Mouse (Mus musculus) splenic B cell, adult 2 months (primary cell): ENCODE data around the gene Atxn1l.

Experiments
- DNase-seq: peaks from one replicate; pipeline ENCODE4 v3.0.0-alpha.2; 2011; ENCODE audit warnings: low read depth, low spot score
- H3K27me3 ChIP-seq: 2 replicates; pipeline ENCODE4 v1.6.1; 2012; ENCODE audit warnings: mild to moderate bottlenecking, low read length, moderate library complexity, mixed read lengths; ENCODE audit not compliant: control insufficient read depth, poor library complexity, insufficient read depth, severe bottlenecking
- H3K36me3 ChIP-seq: 2 replicates; pipeline ENCODE4 v1.6.1; 2012; ENCODE audit warnings: mild to moderate bottlenecking, low read length, moderate library complexity, mixed read lengths; ENCODE audit not compliant: control insufficient read depth, poor library complexity, insufficient read depth, severe bottlenecking

Atxn1l gene

DNA sequence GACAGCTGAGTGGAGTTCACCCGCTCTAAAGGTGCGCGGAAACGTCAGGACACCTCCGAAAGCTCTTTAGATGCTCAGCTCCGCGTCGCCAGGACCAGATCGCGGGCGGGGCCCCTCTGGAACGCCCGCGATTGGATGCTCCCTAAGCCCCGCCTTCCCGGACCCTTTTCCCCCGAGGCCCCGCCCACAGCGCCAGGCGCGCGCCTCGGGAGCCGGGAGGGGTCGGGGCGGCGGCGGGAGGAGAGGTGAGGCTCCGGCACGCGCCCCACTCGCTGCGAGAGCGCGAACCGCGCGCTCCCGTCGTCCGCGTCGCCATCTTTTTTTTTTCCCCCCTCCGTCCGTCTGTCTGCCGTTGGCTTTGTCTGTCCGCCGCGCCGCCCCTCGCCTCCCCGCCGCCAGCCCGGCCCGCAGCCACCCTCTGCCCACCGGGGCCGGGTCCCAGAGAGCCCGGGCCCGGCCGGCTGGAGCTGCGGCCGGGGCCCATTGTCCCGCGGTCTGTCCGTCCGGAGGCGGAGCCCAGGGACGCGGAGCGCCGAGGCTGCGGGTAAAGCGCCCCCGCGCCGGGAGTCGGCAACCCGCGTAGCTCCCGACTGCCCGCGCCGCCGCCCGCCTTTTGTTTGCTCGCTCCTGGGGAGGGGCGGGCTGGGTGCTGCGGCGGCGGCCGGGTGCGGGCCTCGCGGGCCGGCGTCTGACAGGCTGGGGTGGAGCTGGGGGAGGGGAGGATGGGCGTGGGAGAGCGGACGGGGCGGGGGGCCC, 32.0 kb downstream of the Atxn1l start, which contains the start of gene Zfp821:
Gene Zfp821, plus strand, starts transcription at position 227 of the 756 bp plus-strand sequence.
- no peaks in the 10 kb centered on the region for H3K27me3 ChIP-seq
- DNase-seq, result peak; percentile 92
- H3K36me3 ChIP-seq, result peaks cover 3% of the 10 kb centered on the region; the same call in 1 of the 2 replicates

DNA sequence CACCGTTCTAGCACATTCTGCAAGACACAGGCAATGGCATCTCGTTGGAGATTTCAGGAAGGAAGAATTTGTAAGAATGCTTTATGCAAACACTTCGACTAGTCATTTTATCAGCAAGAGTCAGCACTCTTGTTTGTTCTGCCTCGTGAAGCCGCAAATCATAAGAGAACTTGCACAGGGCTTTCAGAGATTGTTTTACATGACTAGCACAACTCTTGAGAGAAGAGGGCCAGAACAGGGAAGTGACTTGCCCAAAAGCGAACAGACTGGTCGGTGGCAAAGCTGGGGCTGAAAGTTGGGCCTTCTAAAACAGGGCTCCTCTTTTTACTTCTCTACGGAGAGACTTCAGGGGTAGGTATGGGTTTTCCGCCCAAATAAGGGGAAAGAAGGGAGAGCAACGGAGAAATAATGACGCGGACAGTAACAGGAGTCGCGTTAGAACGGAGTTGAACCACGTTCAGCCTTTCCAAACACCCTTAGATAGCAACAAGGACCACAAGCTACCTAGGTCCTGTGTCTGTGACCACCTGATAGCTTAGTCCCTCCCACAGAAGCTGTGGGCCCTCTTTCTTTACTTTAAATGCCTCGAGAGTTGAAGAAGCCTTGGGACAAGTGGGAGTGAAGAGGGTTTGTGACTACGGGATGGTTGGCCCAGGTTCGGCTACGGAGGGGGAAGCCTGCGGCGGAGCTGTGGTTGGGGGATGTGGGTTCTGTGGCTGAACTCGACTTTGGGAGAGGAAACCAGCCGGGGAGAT, 32.8 kb downstream of the Atxn1l start:
- DNase-seq, result peak; percentile 49
- H3K36me3 ChIP-seq, result no peaks in the 10 kb centered on the region; the same call in 1 of the 2 replicates
- H3K27me3 ChIP-seq, result no peaks in the 10 kb centered on the region

DNA sequence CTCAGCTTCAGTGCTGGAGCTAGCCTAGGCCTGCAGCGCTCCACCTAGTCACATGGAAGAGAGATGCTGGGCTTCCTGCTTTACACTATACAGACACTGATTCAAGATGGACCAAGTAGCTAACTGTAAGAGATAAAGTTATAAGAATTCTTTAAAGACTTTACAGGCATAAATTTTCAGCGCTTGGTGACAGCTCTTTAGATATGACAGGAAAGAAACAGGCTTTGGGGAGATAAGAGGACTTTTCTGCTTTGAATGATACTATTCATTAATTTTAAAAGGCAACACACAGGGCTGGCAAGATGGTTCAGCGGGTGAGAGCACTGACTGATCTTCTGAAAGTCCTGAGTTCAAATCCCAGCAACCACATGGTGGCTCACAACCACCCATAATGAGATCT, 39.1 kb downstream of the Atxn1l start:
- no peak for DNase-seq
- H3K27me3 ChIP-seq, result no peaks in the 10 kb centered on the region; the same call in 1 of the 2 replicates
- H3K36me3 ChIP-seq, result no peaks in the 10 kb centered on the region

DNA sequence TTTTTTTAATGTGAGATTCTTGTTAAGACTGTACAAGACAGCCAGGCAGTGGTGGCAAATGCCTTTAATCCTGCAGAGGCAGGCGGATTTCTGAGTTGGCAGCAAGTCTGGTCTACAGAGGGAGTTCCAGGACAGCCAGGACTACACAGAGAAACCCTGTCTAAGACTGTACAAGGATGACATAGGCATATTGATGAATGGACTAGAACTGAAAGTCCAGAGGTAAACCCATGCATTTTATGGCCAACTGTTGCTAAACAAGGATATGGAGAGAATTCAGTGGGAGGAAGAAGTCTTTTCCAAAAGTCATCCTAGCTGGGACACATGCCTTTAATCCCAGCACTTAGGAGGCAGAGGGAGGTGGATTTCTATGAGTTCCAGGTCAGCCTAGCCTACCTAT, 39.8 kb downstream of the Atxn1l start:
- Histone ChIP-seq H3K27me3 (no peaks in the 10 kb centered on the region; the same call in 1 of the 2 replicates), H3K36me3 (no peaks in the 10 kb centered on the region)
- no peak for DNase-seq

DNA sequence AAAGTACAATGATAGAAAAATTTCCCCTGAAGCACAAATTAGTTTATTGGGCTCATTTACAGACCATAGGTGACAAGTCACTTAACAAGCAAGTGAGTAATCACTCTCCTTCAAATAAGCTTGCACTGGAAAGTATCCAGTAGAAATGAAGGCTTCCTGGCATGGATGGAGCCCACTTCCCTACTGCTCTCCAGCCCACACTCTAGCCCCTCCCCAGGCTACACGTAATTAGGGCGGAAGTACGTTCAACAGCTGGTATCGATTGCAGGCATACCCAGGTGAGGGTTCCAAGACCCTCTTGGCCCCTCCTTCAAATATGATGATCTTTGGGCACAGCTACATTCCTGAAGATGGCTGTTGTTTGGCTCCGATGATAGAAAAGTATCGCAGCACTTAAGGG, 43.4 kb downstream of the Atxn1l start:
- no peaks in the 10 kb centered on the region; the same call in 1 of the 2 replicates for H3K27me3 ChIP-seq
- H3K36me3 ChIP-seq, result no peaks in the 10 kb centered on the region
- DNase-seq, result no peak

DNA sequence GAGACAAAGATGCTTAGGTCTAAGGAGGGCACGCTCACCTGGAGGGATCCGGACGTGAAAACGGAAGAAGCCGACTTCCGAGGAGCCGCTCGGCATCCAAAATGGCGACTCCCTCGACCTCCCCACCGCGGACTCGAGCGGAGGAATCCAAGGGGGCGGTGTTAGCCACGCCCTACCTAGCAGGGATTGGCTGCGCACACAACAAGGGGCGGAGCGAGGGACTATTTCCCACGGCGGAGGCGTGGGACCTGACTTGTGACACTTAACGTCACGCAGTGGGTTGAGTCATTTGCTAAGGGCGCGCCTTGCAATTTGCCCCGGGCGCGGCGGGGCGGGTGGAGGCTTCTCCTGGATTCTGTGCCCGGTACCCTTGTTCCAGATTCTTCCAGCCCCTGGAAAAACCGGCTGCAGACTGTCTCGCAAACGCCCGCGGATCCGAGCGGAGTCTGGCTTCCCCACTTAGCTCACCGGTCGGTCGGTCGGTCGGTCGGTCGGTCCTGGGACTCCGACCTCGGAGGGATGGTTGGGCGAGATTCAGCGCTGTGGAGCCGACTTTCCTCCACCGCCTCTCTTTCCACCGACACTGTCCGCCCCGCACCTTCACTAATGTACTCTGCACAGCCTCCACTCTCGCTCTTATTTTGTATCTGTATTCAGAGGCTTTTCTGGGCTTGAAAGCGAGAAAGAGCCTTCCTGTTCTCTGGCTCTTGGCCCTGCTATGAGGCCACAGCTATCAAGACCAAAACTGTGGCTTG, 44.2 kb downstream of the Atxn1l start, which contains the start of gene Ist1:
Gene Ist1, minus strand, starts transcription at position 115 of the 755 bp plus-strand sequence.
- H3K36me3 ChIP-seq, result no peaks in the 10 kb centered on the region
- H3K27me3 ChIP-seq, result no peaks in the 10 kb centered on the region; the same call in 1 of the 2 replicates
- peak; percentile 99 for DNase-seq

DNA sequence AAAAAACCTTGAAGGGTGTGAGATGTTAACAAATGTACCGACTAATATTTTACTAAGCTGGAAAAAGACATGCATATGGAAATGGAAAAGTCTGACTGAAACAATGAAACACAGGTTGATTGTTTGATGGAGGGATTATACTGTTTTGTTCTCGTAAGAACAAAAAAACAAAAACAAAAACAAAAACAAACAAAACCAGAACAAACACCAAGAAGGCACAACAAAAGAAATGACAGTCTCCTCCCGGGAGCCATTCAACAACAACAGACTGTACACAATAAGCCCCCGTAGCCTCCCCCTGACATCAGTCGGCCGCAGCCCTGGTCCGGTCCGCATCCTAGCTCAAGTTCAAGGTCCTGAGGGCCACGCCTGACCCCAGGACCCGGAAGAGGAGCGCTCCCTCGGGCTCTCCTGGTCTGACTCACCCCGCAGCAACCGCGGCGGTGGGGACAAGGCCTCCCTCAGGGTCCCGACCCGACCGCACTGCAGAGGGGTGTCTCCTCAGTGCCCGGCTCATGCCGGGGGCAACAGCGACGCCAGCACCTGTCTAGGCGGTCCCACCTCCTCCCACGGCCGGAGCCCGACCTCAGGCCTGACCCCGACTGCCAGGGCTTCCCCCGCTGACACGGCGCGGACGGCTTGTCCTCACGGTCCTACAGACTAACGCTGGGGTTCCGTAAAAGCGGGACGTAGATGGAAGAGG, 44.9 kb downstream of the Atxn1l start:
- no peak for DNase-seq
- H3K27me3 ChIP-seq, result no peaks in the 10 kb centered on the region; the same call in 1 of the 2 replicates
- no peaks in the 10 kb centered on the region for H3K36me3 ChIP-seq

DNA sequence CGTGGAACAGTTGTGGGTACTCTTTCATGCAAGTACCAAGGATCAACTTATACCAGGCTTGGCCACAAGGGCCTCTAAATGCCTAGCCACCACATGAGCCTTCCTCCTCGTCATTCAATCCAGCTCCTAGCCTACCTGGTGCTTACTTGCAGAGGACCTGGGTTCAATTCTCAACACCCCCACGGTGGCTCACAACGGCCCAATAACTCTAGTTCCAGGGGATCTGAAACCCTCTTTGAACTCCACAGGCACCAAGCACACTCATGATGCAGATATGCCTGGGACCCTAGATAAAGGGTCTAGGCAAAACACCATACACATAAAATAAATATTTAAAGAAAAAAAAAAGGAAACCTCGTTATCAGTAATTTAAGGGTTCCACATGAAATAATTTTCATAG, 45.8 kb downstream of the Atxn1l start:
- DNase-seq, result peak; percentile 61
- Histone ChIP-seq H3K27me3 (no peaks in the 10 kb centered on the region), H3K36me3 (no peaks in the 10 kb centered on the region)

DNA sequence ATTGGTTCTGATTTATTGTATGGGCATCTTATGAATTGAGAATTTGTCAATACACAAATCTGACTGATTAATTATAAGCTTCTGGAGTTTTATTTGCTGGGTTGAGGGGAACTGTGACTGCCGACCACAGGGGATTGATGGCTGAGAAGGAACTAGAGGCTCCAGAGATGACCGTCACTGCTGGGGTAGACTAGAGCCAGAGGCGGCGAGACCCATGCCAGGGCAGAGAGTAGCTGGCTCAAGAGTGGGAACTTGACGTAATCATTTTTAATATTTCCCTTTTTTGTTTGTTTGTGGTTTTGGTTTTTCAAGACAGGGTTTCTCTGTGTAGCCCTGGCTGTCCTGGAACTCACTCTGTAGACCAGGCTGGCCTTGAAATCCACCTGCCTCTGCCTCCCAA, 50.3 kb downstream of the Atxn1l start:
- peaks cover 4% of the 10 kb centered on the region; the same call in 1 of the 2 replicates for H3K36me3 ChIP-seq
- no peak for DNase-seq
- no peaks in the 10 kb centered on the region for H3K27me3 ChIP-seq

DNA sequence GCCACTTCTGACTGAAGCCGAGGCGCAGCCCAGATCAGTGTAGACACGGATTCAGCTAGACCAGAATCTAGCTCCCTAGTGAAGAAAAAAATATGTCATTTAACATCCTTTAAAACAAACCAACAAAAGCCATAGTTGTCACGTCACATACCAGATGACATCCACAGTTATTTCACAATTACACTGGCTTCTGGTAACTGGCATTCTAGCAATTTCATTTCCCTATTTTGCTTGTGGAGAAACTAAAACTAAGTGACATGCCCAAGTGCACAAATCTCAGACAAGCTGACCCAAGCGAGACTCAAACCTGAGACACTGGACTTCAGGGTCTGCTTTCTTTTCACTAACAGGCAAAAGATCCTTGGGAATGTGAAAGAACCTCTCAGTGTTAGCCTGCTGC, 55.4 kb downstream of the Atxn1l start:
- Histone ChIP-seq H3K27me3 (no peaks in the 10 kb centered on the region), H3K36me3 (peaks cover 17% of the 10 kb centered on the region)
- peak; percentile 27 for DNase-seq

DNA sequence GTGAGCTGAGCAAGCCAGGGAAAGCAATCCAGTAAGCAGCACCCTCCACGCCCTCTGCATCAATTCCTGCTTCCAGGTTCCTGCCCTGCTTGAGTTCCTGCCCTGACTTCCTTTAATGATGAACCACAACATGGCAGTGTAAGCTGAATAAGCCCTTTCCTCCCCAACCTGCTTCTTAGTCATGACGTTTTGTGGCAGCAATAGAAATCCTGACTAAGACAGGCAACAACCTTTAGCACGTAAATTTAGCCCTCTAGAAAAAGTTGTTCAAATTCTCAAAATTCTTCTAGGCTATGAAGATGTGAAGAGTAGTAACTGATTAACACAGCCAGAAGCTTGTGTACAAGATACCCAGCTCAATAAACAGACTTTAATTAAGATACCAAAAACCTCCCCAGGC, 56.0 kb downstream of the Atxn1l start:
- DNase-seq, result no peak
- H3K27me3 ChIP-seq, result no peaks in the 10 kb centered on the region
- H3K36me3 ChIP-seq, result peaks cover 19% of the 10 kb centered on the region
